Mouse (Mus musculus): ENCODE results near the gene Evi2b.

Evi2b gene

DNA sequence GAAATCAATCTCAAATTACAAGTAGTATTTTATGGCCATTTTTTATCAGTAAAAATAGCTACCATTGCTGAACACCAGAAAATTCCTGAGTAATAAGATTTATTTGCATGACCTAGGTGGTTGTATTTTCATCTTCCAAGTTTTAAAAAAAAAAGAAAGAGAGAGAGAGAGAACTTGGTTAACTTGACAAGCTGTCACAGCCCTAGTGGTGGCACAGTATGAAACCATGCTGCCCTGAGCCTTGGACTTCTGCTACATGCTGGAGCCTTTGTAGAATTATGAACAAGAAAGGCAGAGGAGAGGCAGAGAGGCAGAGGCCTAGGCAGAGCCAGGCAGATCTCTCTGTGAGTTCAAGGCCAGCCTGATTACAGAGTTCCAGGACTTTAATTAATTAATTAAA, 1.6 kb downstream of the Evi2b start:
- DNase-seq (ENCODE audit: low spot score): no peak

DNA sequence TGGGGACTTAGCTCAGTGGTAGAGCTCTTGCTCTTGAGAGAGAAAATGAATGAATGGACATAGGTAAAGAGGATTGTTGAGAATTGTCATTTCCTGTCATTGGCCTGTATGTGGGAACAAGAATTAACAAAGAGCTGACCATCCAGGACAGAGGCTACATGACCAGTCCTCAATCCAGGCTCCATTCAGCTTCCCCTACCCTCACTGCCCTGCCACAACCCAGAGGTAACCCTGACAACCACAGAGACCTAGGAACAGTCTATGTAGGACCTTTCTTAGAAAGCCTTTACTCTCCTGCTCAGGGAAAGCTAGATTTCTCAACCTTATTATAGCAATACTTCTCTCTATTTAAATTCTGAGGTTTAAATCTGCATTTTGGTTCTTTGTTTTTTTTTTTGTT, 2.8 kb downstream of the Evi2b start:
- no peak for DNase-seq (ENCODE audit: low spot score)

DNA sequence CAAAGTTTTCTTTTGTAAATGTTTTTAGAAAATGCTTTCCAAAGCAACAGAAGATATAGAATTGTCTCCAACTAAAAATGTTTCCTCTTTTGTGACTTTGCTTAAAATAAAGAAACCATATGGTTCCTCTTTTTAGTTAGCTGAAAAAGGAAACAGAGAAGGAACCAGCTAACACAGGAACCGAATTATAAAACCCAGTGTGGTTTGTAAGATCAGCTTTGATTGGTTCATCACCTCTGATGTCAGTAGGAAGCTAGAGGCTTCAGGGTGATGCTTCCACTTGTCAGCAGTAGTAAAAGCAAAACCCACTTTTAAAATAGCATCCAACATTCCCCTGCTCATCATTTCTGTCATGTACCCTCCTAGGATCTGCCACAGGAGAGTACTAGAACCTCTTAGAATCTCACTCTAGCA, 3.7 kb downstream of the Evi2b start:
- DNase-seq (ENCODE audit: low spot score): peak; percentile 50

DNA sequence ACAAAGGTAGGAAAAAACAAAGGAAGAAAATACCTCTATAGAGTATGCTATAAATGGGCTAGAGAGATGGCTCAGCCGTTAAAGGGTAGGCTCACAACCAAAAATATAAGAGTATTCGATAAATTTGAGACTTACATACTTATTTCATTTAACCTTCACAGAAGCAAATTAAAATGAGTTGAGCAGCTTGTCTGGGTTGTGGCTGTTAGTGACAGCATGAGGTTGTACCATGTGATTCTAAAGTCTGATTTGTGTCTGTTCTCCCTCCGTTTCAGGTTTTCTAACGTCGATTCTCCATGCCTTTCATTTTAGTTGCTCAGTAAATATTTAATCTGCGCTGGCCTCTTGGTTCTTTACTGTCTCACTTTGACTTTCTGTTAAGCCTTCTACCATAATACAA, 4.3 kb downstream of the Evi2b start:
- DNase-seq (ENCODE audit: low spot score): no peak

DNA sequence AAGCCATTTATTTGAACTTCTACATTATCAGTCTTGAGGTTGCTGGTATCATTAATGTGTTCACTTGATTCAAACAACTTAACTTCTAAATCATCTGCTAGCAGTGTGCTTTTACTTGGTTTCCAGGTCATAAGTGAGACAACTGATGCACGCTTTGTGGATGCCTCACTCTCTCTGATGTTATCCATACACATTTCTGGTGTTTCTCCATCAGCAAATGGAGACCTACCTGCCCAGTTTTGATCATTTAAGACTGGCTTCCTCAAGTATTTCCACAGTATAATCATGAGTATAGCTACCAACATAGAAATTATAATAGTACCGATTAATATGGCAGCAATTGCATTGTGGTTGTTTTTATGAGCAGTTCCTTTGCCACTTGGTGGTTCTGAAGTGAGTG, 7.8 kb downstream of the Evi2b start:
- no peak for DNase-seq (ENCODE audit: low spot score)

DNA sequence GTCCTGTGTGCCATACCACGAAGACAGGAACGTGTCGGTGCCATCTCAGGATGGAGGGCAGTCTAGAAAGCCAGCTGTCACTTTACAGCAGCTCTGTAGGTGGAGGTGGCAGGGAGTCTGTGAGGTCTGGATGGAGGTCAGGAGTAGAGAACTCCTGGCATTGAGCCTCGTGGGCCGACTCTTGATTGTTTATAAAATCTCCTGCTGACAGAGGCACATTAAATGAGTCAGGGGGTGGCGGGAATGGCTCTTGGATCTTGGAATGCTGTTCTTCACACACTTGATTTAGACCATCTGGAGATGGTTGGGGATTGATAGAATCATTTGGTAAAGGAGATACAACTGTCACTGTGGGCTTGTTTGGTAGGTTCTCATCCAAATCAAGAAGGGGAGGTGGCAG, 8.2 kb downstream of the Evi2b start:
- DNase-seq (ENCODE audit: low spot score): no peak

DNA sequence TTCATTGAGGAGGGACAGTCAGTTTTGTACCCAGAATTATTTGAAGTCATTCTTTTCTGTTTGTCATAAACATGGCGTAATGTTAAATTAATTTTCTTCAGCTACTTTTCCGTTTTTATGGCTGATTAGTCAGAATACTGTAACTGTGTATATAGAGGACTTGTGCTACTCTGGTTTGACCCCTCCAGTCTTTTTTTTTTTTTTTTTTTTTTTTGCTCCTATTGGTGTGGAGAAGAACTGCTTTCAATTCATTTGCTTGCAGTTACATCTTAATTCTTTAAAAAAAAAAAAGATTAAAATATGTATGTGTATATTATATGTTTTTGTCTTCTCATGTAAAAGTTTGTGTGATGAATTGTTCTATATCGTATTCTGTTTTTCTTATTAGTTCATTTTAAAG, 11.6 kb downstream of the Evi2b start:
- no peak for DNase-seq (ENCODE audit: low spot score)

DNA sequence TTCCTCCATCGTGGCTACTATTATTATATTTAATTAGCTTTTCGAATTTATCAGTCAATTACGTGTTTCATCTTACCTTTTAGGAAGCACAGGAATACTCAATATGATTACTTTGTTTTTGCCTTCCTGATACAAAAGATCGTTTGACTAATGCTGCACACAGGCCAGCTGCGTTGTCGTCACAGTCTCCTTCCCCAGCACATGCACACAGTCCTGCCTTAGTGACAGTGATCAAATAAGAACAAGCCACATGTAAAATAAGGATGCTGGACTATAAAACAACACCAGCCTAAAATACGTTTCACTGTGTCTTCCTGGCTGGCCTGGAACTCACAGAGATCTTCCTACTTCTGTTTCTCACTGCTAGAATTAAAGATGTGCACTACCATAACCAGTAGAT, 19.1 kb downstream of the Evi2b start:
- no peak for DNase-seq (ENCODE audit: low spot score)

DNA sequence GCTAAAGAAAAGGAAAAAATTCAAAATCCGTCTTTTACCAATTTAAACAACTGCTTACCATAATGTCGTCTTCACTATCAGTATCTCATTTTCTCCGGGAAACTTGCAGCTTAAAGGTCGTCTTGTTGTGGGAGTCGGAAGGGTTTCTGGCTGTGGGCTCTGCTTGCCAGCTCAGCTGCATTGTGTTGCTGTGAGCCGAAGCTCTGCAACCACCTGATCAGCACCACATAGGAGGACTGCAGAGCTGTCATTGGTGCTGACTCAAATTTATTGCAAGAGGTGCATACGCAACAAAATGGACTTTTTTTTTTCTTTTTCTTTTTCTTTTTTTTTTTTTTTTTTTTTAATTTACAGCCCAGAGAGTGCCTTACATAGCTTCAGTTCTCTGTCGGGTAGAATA, 19.7 kb downstream of the Evi2b start, which contains the start of gene Omg:
TSS of gene Omg (minus strand) at position 240 of the 400 bp plus-strand sequence.
- peak; percentile 75 for DNase-seq (ENCODE audit: low spot score)

DNA sequence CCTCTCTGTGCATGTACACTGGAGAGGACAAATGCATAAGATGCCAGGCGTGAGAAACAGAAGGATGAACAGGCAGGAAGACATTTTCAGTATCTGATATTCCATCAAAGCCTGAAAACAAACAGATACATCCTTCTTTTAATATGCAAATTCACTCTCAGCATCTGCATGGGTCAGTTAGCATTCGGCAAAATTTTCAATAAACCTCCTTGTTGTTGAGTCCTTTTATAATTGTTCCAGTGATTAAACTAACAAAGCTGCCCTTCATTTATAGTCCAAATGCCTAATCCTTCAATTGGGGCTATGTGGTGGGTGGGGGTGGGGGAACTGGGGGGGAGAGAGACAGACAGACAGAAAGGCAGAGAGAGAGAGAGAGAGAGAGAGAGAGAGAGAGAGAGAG, 20.6 kb downstream of the Evi2b start:
- DNase-seq (ENCODE audit: low spot score): peak; percentile 38

DNA sequence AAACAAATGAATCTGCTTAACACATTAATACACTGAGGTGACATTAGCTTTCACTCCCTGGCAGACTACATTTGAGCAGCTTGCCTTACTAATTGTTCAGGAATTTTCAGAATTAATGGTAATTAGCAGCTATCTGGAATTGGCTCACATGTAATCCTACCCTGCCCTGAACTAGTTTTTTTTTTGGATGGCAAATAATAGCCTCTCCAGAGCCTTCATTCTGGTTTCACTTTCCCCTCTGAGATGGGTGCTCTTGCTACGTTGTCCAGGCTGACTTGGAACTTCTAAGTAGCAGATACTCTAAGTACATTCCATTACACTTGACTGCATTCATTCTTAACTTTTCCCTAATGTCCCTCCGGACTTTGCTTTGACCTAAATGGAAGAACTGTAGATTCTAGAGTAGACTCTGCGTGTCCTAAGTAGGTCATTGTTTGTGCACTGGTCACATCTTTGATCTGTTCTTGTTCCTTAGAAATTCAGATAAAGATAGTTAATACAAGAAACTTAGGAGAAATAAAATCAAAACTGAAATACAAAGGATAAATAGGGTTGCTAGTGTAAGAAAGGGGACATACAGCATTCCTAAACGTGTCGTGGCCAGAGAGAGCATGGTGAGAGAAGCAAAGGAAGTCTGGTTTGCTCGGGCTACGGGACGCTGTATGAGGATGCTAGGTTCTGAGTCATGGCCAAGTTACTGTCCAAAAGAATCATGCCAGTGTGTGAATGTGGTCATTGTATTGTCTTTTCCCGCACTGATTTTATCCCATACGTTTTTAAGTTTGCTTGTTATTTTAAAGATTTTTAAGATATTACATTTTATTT, 28.4 kb downstream of the Evi2b start:
- no peak for DNase-seq (ENCODE audit: low spot score)

DNA sequence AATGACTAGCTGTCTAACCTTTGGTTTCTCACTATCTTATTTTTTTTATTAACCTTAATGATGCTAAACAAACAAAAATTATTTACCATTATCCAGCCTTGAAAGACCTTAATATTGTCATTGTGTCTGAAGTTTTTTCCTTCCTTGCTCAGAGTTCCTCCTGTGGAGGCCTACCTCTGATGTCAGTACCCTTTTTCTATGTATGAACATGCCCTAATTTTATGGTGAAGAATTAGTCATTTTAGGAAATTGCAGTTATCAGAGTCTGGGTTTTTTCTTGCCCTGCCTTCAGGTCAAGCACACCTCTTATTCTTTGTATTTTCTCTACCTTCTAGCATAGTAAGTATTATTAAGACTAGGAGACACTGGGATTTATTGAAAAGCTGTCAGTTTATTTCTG, 38.8 kb downstream of the Evi2b start:
- no peak for DNase-seq (ENCODE audit: low spot score)

DNA sequence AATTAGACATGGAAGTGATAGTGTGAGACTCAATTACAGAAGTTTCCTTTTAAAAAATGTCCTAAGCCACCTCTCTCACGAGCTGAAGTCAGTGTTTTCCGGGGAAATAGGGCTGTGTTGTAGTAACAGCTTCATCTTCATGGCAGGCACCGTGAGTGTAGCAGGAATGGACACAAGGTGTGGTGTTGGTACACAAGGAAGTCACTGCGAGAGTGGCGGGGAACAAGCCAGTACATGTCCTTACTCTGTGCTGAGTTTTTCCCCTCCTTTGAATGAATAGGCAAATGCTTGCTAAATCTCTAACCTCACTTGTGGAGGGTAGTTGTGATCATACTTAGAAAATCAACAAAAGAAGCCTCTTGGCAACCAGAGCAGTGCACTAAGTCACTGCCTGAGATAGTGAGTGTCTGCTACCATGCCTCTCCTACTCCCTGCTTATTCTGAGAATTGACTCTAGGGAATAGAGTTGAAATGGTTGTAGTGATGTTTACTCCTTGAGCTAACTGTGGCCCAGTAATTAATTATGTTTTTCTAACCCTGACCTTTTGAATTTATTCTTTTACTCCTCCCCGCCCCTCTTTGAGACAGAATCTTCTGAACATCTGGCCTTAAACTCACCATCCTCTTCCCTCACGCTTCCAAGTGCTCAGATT, 39.6 kb downstream of the Evi2b start:
- no peak for DNase-seq (ENCODE audit: low spot score)

DNA sequence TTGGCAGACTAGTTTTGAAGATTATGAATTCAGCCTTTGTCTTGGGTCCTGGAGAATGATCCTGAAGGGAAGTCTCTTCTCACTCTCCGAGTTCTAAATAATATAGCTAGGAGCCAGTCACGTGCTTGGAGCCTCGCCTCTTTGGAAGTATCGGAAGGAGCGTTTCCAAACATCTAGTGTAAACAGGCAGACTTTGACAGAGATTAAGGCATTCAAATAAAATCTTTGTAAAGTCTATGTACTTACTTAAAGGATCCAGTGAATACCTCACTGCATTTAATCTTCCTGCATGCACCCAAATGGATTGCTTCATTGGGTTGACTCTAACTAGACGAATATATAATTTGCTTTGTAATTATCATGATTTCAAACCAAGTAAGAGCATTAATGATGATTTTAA, 40.2 kb downstream of the Evi2b start:
- no peak for DNase-seq (ENCODE audit: low spot score)

DNA sequence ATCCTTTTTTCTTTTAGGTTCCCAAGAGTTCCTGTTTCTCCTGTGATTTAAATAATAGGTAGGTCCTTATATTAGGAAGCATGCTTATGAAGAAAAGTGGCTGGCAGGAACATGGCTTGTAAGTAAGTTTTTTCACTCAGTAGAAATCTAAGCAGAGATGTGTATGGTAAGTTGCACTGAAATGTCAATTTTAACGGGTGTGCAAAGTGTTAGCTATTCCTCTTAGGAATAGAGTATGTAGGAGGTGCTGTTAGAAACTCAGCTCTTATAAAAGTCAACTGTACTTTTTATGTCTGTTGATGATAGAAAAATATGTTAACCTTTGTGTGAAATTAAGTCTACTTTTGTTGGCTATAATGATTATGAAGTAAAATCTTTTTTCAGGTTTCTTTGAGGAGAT, 55.5 kb downstream of the Evi2b start:
- DNase-seq (ENCODE audit: low spot score): no peak
